Mouse (Mus musculus) cortical plate, adult 2 months (tissue): ENCODE data around the gene Adamts14.

ENCODE experiments used
- CTCF ChIP-seq: fragments of 200-500 bp; IDR thresholded peaks from 2 replicates; pipeline ENCODE4 v1.5.1; 2011; ENCODE audit warnings: mild to moderate bottlenecking, control low read depth, low read length; ENCODE audit not compliant: insufficient read depth; ENCODE audit errors: extremely low read depth
- POLR2A ChIP-seq: fragments of 200-500 bp; IDR thresholded peaks from 2 replicates; pipeline ENCODE4 v1.6.1; 2011; ENCODE audit warnings: mild to moderate bottlenecking, low read length, control low read depth; ENCODE audit not compliant: insufficient read depth; ENCODE audit errors: extremely low read depth

DNA sequence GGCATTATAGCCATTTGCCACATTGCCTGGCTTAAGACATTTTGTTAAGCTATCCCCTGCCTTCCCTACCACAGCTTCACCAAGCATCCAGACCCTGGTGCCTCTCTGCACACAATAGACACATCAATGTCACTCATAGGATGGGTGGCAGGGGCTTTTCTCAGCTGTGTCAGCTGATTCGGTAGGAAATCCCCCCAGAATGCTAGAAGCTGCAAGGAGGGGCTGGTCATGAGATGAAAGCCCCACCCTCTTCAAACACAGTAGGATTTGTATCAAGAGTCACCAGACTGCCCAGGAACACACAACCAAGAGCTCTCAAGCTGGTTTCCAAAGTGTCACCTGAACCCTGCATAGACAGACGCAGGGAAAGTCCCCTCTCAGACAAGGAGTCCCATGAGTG lies 104.8 kb downstream of the Adamts14 start:
- TF ChIP-seq POLR2A (no peak), CTCF (no peak)
